Mouse (Mus musculus) limb, embryonic 13.5 days (tissue): ENCODE results near the gene Pllp. TPM values are rescaled to one million over a fixed set of nuclear protein-coding genes. Genes with fewer than 3 reads are reported as not detected.

Source experiments
- ATAC-seq: fragments of 200-750 bp; cut with Nextera tagmentation; 2 replicates; pipeline ENCODE4 v1.8.0; 2017; ENCODE audit warnings: low read depth, moderate number of reproducible peaks, moderate TSS enrichment; ENCODE audit not compliant: low FRiP score
- H3K27ac ChIP-seq: fragments of 300-500 bp; sonication (generic); 2 replicates; pipeline ENCODE4 v1.5.1; 2015; ENCODE audit warnings: inconsistent platforms, mild to moderate bottlenecking, moderate library complexity
- H3K27me3 ChIP-seq: fragments of 300-500 bp; sonication (generic); 2 replicates; pipeline ENCODE4 v1.6.1; 2015; ENCODE audit warnings: mild to moderate bottlenecking, inconsistent platforms
- H3K36me3 ChIP-seq: fragments of 300-500 bp; sonication (generic); 2 replicates; pipeline ENCODE4 v1.6.1; 2015; ENCODE audit warnings: inconsistent platforms, mild to moderate bottlenecking, moderate library complexity
- H3K4me1 ChIP-seq: fragments of 300-500 bp; sonication (generic); 2 replicates; pipeline ENCODE4 v1.6.1; 2015; ENCODE audit warnings: inconsistent platforms
- H3K4me2 ChIP-seq: fragments of 300-500 bp; sonication (generic); replicated peaks from 2 replicates; pipeline ENCODE4 v1.6.1; 2015; ENCODE audit warnings: inconsistent platforms, mild to moderate bottlenecking, moderate library complexity
- H3K4me3 ChIP-seq: fragments of 300-500 bp; sonication (generic); 2 replicates; pipeline ENCODE4 v1.5.1; 2015; ENCODE audit warnings: moderate library complexity, mild to moderate bottlenecking, inconsistent platforms
- H3K9ac ChIP-seq: fragments of 300-500 bp; sonication (generic); 2 replicates; pipeline ENCODE4 v1.6.1; 2015; ENCODE audit warnings: mild to moderate bottlenecking, inconsistent platforms
- H3K9me3 ChIP-seq: fragments of 300-500 bp; sonication (generic); 2 replicates; pipeline ENCODE4 v1.6.1; 2016; ENCODE audit warnings: inconsistent platforms
- WGBS: fragments of 180-500 bp; shearing (Covaris S2); methylation state at CpG from one replicate; pipeline ENCODE4 v1.1.7; 2015; 5-methylcytosine and 5-hydroxymethylcytosine counted together
- polyA plus RNA-seq: library from polyadenylated mRNA; unstranded; fragments of >200 nt; fragmentation: Nextera tagmentation; extraction: Ambion mirVana; gene quantifications from 2 replicates; pipeline ENCODE4 v1.2.1, GENCODE M21; 2015

Gene Pllp
- polyA plus RNA-seq, 1 experiment from 2014 or later: 0.50 TPM

DNA sequence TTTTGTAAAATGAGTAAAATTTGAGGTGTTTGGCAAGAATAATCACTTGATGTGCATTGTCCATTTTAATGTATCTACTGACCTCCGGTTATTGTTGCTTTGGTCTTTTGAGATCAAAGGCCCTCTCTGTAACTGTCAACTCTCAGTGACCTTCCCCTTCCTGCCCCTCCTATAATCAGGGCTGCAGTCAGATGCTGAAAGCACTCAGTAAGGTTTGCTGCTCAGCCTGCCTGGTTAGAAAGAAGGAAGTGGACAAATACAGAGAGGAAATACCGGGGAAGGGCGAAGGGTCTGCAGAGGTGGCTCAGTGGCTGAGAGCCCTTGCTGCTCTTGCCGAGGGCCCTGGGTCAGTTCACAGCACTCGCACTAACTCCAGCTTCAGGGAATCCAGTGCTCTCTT, 21.7 kb downstream of the Pllp start:
- ATAC-seq: no peak
- no peaks in the 10 kb centered on the region for H3K9me3 ChIP-seq
- H3K27ac ChIP-seq: no peak overlapping the region
- no peak overlapping the region for H3K4me2 ChIP-seq
- 72% methylated on average over 5 of the region's 5 CpGs for WGBS
- no peak overlapping the region for H3K4me3 ChIP-seq
- H3K27me3 ChIP-seq: no peaks in the 10 kb centered on the region
- H3K36me3 ChIP-seq: peaks cover 54% of the 10 kb centered on the region
- no peaks in the 10 kb centered on the region for H3K4me1 ChIP-seq
- H3K9ac ChIP-seq: no peak overlapping the region

DNA sequence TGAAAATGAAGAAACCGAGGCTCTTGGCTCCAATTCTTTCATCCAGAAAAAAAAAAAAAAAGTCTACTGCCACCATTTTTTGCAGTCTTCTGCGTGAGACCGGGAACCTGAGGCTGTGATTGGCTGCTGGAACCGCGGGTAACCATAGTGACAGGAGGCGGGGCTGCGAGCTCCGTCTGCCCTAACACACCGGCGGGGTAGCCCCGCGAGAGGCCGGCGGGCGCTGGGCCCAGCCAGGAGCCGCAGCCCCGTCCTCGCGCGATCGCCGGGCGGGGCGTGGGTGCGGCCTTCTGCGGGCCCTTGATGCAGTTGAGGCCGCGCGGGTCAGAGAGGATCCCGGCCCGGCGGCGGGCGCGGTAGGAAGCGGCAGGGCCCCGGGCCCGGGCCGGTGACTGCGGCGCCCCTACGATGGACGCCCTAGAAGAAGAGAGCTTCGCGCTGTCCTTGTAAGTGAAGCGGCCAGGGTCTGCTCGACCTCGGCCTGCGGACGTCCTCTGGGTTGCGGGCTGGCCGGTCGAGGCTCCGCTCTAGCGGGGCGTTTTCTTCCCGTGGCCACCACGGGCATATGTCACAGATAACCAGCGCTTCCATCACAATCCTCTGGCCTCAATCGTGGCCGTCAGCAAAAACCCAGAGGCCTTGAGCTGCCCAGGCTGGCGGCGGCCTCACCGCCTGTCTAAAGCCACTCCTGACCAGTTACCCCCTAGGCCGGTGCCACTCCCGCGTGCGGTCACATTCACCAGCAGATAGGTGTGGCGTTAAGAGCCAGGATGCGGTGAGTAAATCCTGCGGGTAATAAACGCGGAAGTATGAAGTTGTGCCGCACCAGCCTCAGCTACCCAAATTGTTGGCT, 29.4 kb downstream of the Pllp start, which contains the start of gene Arl2bp:
Arl2bp (plus strand) TSS at position 145 of the 853 bp plus-strand sequence.
- Histone ChIP-seq H3K9me3 (no peaks in the 10 kb centered on the region), H3K27me3 (no peaks in the 10 kb centered on the region), H3K36me3 (peaks cover 36% of the 10 kb centered on the region), H3K4me2 (peak within 1 kb of the TSS; percentile 75), H3K4me1 (peaks cover 13% of the 10 kb centered on the region), H3K9ac (peak within 1 kb of the TSS; percentile 95), H3K27ac (peak within 1 kb of the TSS; percentile 87), H3K4me3 (peak within 1 kb of the TSS; percentile 68)
- under 1% methylated on average over 74 of the region's 74 CpGs for WGBS
- peak; percentile 99 for ATAC-seq

DNA sequence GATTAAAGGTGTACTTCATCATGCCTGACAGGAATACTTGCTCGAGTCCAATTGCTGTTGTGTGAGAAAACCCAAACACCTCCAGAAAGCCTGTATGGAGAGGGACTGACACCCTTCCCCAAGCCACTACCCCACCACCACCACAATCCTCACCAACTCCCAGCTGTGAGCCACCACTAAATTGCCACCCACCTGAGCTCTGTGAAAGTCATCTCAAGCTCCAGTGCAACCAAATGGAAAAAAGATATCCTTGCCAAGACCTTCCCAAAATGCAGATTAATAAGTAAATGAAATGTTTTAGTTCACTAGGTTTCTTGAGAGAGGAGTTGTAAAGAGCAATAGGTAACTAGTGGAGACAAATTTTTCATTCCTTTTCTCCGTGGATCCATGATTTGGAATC, 31.4 kb downstream of the Pllp start:
- Histone ChIP-seq H3K9me3 (no peaks in the 10 kb centered on the region), H3K36me3 (peaks cover 33% of the 10 kb centered on the region), H3K4me3 (no peak overlapping the region), H3K4me1 (peaks cover 13% of the 10 kb centered on the region), H3K27ac (no peak overlapping the region), H3K9ac (no peak overlapping the region), H3K27me3 (no peaks in the 10 kb centered on the region), H3K4me2 (no peak overlapping the region)
- 76% methylated on average over 2 of the region's 2 CpGs for WGBS
- ATAC-seq: no peak

DNA sequence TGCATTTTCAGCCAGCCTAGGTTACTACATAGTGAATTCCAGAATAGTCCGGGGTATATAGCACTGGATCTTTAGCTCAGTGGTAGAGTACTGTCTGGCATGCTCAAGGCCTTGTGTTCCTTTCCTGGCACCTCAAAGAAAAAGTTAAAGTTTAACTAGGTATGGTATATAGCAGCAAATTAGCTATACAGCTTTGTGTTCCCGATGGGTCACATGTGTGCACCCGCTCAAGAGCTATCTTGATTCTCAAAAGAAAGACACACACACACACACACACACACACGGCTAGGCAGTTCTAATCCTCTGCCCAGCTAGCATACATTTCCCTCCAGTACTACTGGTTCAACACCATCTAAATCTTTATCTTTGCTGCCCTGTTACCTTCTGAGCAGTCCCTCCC, 35.7 kb downstream of the Pllp start:
- H3K27me3 ChIP-seq: no peaks in the 10 kb centered on the region
- no peaks in the 10 kb centered on the region for H3K9me3 ChIP-seq
- no peaks in the 10 kb centered on the region for H3K4me1 ChIP-seq
- no peak overlapping the region for H3K4me3 ChIP-seq
- no peak for ATAC-seq
- peaks cover 47% of the 10 kb centered on the region for H3K36me3 ChIP-seq
- H3K27ac ChIP-seq: no peak overlapping the region
- 92% methylated on average over 4 of the region's 4 CpGs for WGBS
- H3K4me2 ChIP-seq: no peak overlapping the region
- no peak overlapping the region for H3K9ac ChIP-seq

DNA sequence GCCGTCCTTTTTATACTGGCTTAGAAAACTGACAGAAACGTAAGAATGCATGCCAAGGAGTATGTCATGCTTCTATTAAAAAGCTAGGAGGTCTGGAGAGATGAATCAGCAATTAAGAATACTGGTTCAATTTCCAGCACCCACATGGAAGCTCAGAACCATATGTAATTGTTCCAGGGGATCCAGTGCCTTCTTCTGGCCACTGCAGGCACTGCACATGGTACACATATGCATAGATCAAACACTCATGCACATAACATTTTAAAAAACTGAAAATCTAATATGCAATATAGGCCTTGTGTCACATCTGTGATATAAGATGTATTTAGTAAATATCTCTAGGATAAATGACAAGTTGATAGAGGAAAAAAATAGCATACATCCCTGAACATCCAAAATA, 38.0 kb downstream of the Pllp start:
- H3K4me2 ChIP-seq: no peak overlapping the region
- no peaks in the 10 kb centered on the region for H3K4me1 ChIP-seq
- no peak overlapping the region for H3K27ac ChIP-seq
- peaks cover 67% of the 10 kb centered on the region for H3K36me3 ChIP-seq
- H3K9ac ChIP-seq: no peak overlapping the region
- H3K9me3 ChIP-seq: no peaks in the 10 kb centered on the region
- WGBS: 87% methylated on average over 2 of the region's 2 CpGs
- no peak for ATAC-seq
- H3K27me3 ChIP-seq: no peaks in the 10 kb centered on the region
- H3K4me3 ChIP-seq: no peak overlapping the region

DNA sequence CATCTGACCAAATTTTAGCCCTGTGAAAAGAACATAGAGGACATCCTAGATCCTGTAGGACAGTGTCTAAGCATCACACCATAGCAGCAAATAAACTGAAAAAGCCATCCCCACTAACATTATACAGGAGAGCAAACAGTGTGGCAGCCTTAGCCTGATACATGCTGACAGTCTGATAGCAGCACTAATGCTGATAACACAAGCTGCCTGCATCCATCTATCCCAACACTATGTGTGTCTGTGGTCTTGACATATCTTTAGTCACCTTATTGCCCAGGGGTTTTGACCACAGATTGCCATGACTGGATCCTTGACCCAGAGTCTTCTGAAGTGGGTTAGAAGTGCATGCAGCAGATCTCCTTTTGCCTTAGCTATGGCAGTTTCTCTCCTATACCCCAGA, 41.1 kb downstream of the Pllp start:
- no peaks in the 10 kb centered on the region for H3K4me1 ChIP-seq
- H3K4me2 ChIP-seq: no peak overlapping the region
- H3K36me3 ChIP-seq: peaks cover 77% of the 10 kb centered on the region
- H3K9me3 ChIP-seq: no peaks in the 10 kb centered on the region
- no peaks in the 10 kb centered on the region for H3K27me3 ChIP-seq
- no peak overlapping the region for H3K27ac ChIP-seq
- no peak for ATAC-seq
- no peak overlapping the region for H3K9ac ChIP-seq
- no peak overlapping the region for H3K4me3 ChIP-seq

DNA sequence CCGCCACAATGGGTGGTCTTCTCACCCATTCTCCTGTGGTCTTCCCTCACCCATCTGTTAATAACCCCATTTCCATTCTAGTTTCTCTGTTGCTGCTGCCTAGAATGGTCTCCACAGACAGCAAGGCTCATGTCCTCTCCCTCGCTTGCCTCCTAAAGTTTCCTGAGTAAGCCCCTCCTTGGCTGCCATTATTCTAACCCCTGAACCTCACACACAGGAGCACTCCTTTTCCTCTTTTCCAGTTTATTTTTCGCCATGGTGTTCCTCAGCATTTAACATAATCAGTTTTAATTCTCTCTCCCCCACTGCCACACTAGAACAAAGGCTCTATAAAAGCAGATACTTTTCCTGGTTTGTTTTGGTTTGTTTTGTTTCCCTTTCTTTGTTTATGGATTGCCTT, 43.1 kb downstream of the Pllp start:
- WGBS: 89% methylated on average over 3 of the region's 3 CpGs
- no peak overlapping the region for H3K4me3 ChIP-seq
- no peaks in the 10 kb centered on the region for H3K4me1 ChIP-seq
- H3K27ac ChIP-seq: no peak overlapping the region
- H3K4me2 ChIP-seq: no peak overlapping the region
- no peak for ATAC-seq
- H3K9ac ChIP-seq: no peak overlapping the region
- no peaks in the 10 kb centered on the region for H3K9me3 ChIP-seq
- peaks cover 82% of the 10 kb centered on the region for H3K36me3 ChIP-seq
- H3K27me3 ChIP-seq: no peaks in the 10 kb centered on the region

DNA sequence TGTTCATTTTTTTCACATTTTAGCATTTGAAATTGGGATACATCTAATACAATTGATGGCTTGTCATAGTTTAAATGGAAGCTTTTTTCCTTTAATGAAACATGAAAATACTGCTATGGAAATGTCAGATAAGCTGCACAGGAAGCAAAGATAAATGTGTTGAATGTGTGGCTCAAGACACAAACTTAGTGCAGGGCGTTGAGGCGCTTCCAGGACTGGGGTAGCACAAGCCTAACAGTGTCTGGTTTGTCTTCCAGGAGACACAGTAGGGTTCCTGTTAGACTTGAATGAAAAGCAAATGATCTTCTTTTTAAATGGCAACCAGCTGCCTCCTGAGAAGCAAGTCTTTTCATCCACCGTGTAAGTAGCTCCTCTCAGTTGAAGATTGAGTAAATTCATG, 46.6 kb downstream of the Pllp start:
- H3K36me3 ChIP-seq: peaks cover 79% of the 10 kb centered on the region

DNA sequence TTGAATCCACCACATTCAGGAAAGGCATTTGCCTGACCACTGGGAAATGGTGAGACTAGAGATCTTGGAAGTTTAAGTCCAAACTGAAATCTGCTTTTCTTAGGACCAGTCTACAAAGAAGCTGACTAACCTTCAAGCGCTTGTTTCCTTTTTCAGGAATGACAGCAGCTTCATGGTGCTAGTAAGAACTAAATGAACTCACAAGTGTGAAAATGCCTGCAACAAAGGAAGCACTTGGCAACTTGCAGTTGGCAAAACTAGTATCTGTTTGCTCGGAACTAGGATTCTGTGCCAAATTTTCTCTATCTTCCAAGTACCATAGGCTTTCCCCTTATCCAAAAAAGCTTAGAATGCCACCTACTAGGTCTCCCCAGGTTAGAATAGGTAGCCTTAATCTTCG, 49.9 kb downstream of the Pllp start:
- peaks cover 75% of the 10 kb centered on the region for H3K36me3 ChIP-seq
- H3K4me2 ChIP-seq: no peak overlapping the region
- no peaks in the 10 kb centered on the region for H3K27me3 ChIP-seq
- H3K9ac ChIP-seq: no peak overlapping the region
- H3K27ac ChIP-seq: no peak overlapping the region
- H3K4me3 ChIP-seq: no peak overlapping the region
- H3K9me3 ChIP-seq: no peaks in the 10 kb centered on the region
- ATAC-seq: no peak
- WGBS: 92% methylated on average over 3 of the region's 3 CpGs
- no peaks in the 10 kb centered on the region for H3K4me1 ChIP-seq

More for the DNA sequence above, 46.6 kb downstream of the Pllp start:
- no peak overlapping the region for H3K27ac ChIP-seq
- no peaks in the 10 kb centered on the region for H3K4me1 ChIP-seq
- no peak overlapping the region for H3K4me3 ChIP-seq
- H3K9ac ChIP-seq: no peak overlapping the region
- H3K9me3 ChIP-seq: no peaks in the 10 kb centered on the region
- WGBS: 71% methylated on average over 3 of the region's 3 CpGs
- no peaks in the 10 kb centered on the region for H3K27me3 ChIP-seq
- H3K4me2 ChIP-seq: no peak overlapping the region
- ATAC-seq: no peak

DNA sequence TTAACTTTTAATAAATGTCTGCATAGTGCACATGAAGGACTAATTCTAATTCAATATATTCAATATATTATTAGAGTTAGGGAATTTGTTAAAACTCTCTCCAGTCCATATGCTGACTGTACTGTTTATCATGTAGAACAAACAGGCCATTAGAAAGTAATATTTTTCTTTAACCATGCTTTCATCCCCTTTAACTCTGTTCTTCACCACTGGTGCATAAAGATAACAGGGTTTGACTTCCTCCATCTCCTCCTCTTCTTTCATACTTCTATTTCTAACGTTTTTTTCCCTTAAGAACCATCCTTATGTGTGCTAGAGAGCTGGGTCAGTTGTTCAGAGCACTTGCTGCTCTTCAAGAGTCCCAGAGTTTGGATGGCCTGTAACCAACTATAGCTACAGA, 50.9 kb downstream of the Pllp start:
- Histone ChIP-seq H3K36me3 (peaks cover 81% of the 10 kb centered on the region), H3K4me3 (no peak overlapping the region), H3K27me3 (no peaks in the 10 kb centered on the region), H3K9ac (no peak overlapping the region), H3K27ac (no peak overlapping the region), H3K9me3 (no peaks in the 10 kb centered on the region), H3K4me1 (no peaks in the 10 kb centered on the region), H3K4me2 (no peak overlapping the region)
- ATAC-seq: no peak
- WGBS: 45% methylated on average over 1 of the region's 1 CpGs

DNA sequence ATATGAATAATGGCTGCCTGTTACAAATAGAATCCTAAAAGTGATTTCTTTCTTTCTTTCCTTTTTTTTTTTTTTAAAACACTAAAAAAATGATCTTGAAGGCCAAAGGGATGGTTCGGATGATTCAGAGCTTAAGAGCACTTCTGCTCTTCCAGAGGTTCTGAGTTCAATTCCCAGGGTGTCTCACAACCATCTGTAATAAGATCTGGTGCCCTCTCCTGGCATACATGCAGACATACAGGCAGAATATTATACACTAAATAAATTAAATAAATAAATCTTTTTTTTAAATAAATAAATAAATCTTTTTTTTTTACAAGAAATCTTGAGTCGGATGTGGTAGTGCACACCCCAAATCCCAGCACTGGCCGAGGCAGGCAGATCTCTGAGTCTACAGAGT, 54.1 kb downstream of the Pllp start:
- Histone ChIP-seq H3K9ac (no peak overlapping the region), H3K36me3 (peaks cover 86% of the 10 kb centered on the region), H3K9me3 (no peaks in the 10 kb centered on the region), H3K27ac (no peak overlapping the region), H3K27me3 (no peaks in the 10 kb centered on the region), H3K4me2 (no peak overlapping the region), H3K4me1 (no peaks in the 10 kb centered on the region), H3K4me3 (no peak overlapping the region)
- no peak for ATAC-seq
- 88% methylated on average over 3 of the region's 3 CpGs for WGBS

DNA sequence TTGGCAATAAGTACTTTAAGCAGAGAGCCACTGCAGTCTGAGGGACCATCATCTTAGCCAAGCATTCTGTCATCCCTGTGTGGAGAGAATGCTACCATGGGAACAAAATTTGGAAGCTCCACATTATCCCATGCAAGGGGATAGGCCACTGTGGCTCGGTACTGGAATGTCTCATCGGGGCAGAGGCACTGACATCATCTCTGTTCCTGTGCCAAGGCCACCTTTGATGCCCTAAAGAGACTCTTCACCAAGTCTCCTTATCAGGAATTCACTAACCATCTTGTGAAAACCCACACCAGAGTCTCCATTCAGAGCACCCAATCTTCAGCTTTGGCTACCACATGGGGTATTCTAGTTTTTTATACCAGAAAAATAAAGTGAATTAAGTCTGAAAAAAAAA, 54.9 kb downstream of the Pllp start:
- Histone ChIP-seq H3K27me3 (no peaks in the 10 kb centered on the region), H3K4me3 (no peak overlapping the region), H3K9ac (no peak overlapping the region), H3K36me3 (peaks cover 86% of the 10 kb centered on the region), H3K27ac (no peak overlapping the region), H3K9me3 (no peaks in the 10 kb centered on the region), H3K4me2 (no peak overlapping the region), H3K4me1 (no peaks in the 10 kb centered on the region)
- ATAC-seq: no peak
- WGBS: 90% methylated on average over 2 of the region's 2 CpGs

DNA sequence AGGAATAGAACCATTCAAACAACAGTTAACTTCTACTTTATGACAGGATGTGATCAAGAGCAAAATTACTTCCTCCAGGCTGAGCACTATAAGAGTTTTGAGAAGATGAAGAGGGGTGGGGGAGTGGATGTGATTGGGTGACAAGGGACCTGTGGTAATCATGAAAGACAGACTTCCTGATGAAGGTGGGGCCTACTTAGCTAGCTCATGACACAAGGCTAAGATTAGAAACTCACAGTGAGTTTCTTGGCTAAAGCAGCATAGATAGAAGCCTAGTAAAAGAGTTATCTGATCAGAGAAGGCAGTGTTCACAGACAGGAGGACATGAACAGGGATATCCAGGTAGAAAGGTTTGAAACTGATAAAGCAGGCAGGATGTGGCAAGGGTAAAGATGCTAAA, 61.9 kb downstream of the Pllp start:
- no peak for ATAC-seq
- Histone ChIP-seq H3K27me3 (no peaks in the 10 kb centered on the region), H3K4me1 (no peaks in the 10 kb centered on the region)

More for the DNA sequence above, 61.9 kb downstream of the Pllp start:
- no peak overlapping the region for H3K4me2 ChIP-seq
- H3K9me3 ChIP-seq: no peaks in the 10 kb centered on the region
- no peak overlapping the region for H3K4me3 ChIP-seq
- no peak overlapping the region for H3K27ac ChIP-seq
- H3K36me3 ChIP-seq: peaks cover 89% of the 10 kb centered on the region
- no peak overlapping the region for H3K9ac ChIP-seq
